ENCODE assay signal across 9 mouse cellular contexts in the genomic region with DNA sequence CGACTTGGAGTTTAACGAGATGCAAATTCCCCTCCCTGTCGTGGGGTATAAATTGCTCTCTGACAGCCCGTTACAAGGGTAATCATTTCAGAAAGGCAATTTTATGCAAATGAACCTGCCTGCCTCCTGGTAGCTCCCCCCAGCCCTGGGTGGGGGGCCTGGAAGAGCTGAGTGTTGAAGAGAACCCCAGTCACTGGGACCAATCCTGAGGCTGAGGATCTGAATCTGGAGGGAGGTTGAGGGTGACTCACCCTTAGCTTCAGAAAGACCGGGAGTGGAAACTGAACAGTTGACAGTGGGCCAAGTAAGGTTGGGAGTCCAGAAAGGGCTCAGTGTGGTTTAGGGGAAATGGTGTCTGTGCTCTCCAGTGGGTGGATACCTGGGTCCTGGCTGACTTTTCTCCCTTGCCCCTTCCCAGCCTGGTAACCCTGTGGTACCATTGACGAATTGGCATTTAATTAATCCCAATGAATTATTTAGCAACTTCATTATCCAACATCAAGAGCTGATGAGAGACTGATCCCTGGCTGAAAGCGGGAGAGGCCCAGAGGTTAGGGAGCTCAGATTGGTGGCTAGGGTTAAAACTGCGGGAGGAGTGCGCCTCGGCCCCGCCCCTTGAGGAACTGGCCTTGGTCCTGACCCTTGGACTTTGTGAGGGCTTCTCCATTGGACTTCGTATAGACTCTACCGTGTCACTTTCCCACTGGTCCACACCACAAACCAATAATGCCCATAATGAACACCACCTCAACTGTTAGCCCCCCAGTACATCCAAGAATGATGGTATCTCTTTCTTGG. TPM values are rescaled to one million over a fixed set of nuclear protein-coding genes. Genes with fewer than 3 reads are reported as not detected.
DNase-seq lines count a peak whose midpoint lies in the region; ATAC-seq and TF ChIP-seq lines count a peak whose summit lies in the region.
"Had no signal": no experiment of that assay in that cellular context is flagged by ENCODE, and none has a peak within 500 bp of the region (broad histone marks: within the 10 kb centered on the region; RNA-seq: fewer than 3 reads in every experiment).

No protein-coding gene starts in this region.

- intact Hi-C loops in gastrocnemius, adult 2 months (cut with DNase I), result no loop called here

- H3K36me3 ChIP-seq in E14TG2a.4 (ENCODE audit: insufficient read depth, low read length), result no peaks in the 10 kb centered on the region
- no peaks in the 10 kb centered on the region for H3K36me3 ChIP-seq in embryonic facial prominence, embryonic 10.5 days (replicated peaks)
- H3K36me3 ChIP-seq in intestine, embryonic 16.5 days (ENCODE audit: control insufficient read depth, insufficient read depth, low read length), result no peaks in the 10 kb centered on the region
- H3K36me3 ChIP-seq: limb, embryonic 12.5 days had no signal

- DNase-seq in cerebellum, adult 9-10 months, result peak; percentile 72
- no peak for DNase-seq in cerebellum, adult 8-10 months
- DNase-seq in embryonic facial prominence, embryonic 10.5 days (ENCODE audit: low spot score), result peak; percentile 82
- no peak for DNase-seq in gastrocnemius, adult 2 months
- no peak for DNase-seq in T-cell, adult 2 months (ENCODE audit: low spot score)

- ATAC-seq in intestine, embryonic 16.5 days, result 0 out of 2 replicates have a peak, but pooled peaks have one; percentile 27
- ATAC-seq in megakaryocyte-erythroid progenitor cell, adult 5-6 weeks (replicated peaks; ENCODE audit: low FRiP score, low TSS enrichment, poor library complexity, severe bottlenecking), result peak; percentile 69; the same call in 1 of the 2 replicates

- no peak for TF ChIP-seq CTCF in E14TG2a.4 (conservative IDR thresholded peaks at IDR 0.05; ENCODE audit: low read length)
- TF ChIP-seq CTCF in gastrocnemius, adult 2 months (IDR thresholded peaks at IDR 0.05), result no peak

- H3K4me3 ChIP-seq in E14TG2a.4 (replicated peaks; ENCODE audit: low read length), result peak overlapping the region; percentile 86
- H3K4me3 ChIP-seq in embryonic facial prominence, embryonic 10.5 days, result no peak overlapping the region
- no peak overlapping the region for H3K4me3 ChIP-seq in intestine, embryonic 16.5 days (ENCODE audit: low read length)
- no peak overlapping the region for H3K4me3 ChIP-seq in gastrocnemius, adult 2 months

- H3K27ac ChIP-seq in embryonic facial prominence, embryonic 10.5 days (replicated peaks), result no peak overlapping the region
- H3K27ac ChIP-seq in intestine, embryonic 16.5 days (ENCODE audit: low read length), result no peak overlapping the region
- no peak overlapping the region for H3K27ac ChIP-seq in gastrocnemius, adult 2 months
- H3K27ac ChIP-seq: limb, embryonic 12.5 days had no signal

- no peaks in the 10 kb centered on the region for H3K9me3 ChIP-seq in E14TG2a.4 (ENCODE audit: low read length)
- H3K9me3 ChIP-seq in embryonic facial prominence, embryonic 10.5 days, result no peaks in the 10 kb centered on the region
- no peaks in the 10 kb centered on the region for H3K9me3 ChIP-seq in intestine, embryonic 16.5 days (ENCODE audit: control insufficient read depth, low read length)
- H3K9me3 ChIP-seq: limb, embryonic 12.5 days had no signal

- peaks cover 62% of the 10 kb centered on the region for H3K27me3 ChIP-seq in E14TG2a.4 (ENCODE audit: insufficient read depth, low read length)
- peaks cover 97% of the 10 kb centered on the region for H3K27me3 ChIP-seq in embryonic facial prominence, embryonic 10.5 days (replicated peaks; ENCODE audit: low read depth, poor library complexity, severe bottlenecking)
- peaks cover 60% of the 10 kb centered on the region for H3K27me3 ChIP-seq in intestine, embryonic 16.5 days (replicated peaks; ENCODE audit: control insufficient read depth, insufficient read depth, low read length)

- H3K9ac ChIP-seq in intestine, embryonic 16.5 days (ENCODE audit: low read depth, low read length), result no peak overlapping the region
- H3K9ac ChIP-seq: limb, embryonic 12.5 days had no signal

- peaks cover 58% of the 10 kb centered on the region for H3K4me1 ChIP-seq in E14TG2a.4 (replicated peaks; ENCODE audit: low read depth, low read length)
- H3K4me1 ChIP-seq in embryonic facial prominence, embryonic 10.5 days, result peaks cover 25% of the 10 kb centered on the region
- peaks cover 27% of the 10 kb centered on the region for H3K4me1 ChIP-seq in intestine, embryonic 16.5 days (ENCODE audit: control insufficient read depth, insufficient read depth, low read length)

- H3K4me2 ChIP-seq in intestine, embryonic 16.5 days (ENCODE audit: low read depth, low read length), result no peak overlapping the region

- WGBS in embryonic facial prominence, embryonic 10.5 days, result 26% methylated on average over 13 of the region's 13 CpGs
- WGBS in intestine, embryonic 16.5 days, result 23% methylated on average over 13 of the region's 13 CpGs

RNA-seq across cellular contexts. Expression of a gene that starts 8.4 kb away (rescaled TPM):
- polyA plus RNA-seq in embryonic facial prominence, embryonic 10.5 days (2016; fragmentation: Nextera tagmentation; extraction: Ambion mirVana), result 1.9 TPM in 2 replicates
- 0.73 and 0.97 TPM in 2 replicates for polyA plus RNA-seq in intestine, embryonic 16.5 days (2015; fragmentation: Nextera tagmentation; extraction: Ambion mirVana)
- total RNA-seq in megakaryocyte-erythroid progenitor cell, adult 5-6 weeks (2014; fragmentation: Nextera tagmentation), result not detected in 2 replicates
- not detected in 2 replicates for total RNA-seq in megakaryocyte-erythroid progenitor cell, adult 5-6 weeks (2017)
- 1 to 10 TPM in 1 of 2 experiments, under 1 TPM in 1; 0.77 to 2.0 TPM for total RNA-seq in gastrocnemius, adult 2 months (2021)

RNA-seq across cellular contexts. Expression of a gene that starts 27.8 kb away (rescaled TPM):
- 14.2 and 18.6 TPM in 2 replicates for polyA plus RNA-seq in embryonic facial prominence, embryonic 10.5 days (2016; fragmentation: Nextera tagmentation; extraction: Ambion mirVana)
- polyA plus RNA-seq in intestine, embryonic 16.5 days (2015; fragmentation: Nextera tagmentation; extraction: Ambion mirVana), result 41.8 and 47.0 TPM in 2 replicates
- 41.2 and 64.6 TPM in 2 replicates for total RNA-seq in megakaryocyte-erythroid progenitor cell, adult 5-6 weeks (2014; fragmentation: Nextera tagmentation)
- 21.6 and 32.0 TPM in 2 replicates for total RNA-seq in megakaryocyte-erythroid progenitor cell, adult 5-6 weeks (2017)
- total RNA-seq in gastrocnemius, adult 2 months (2021), result 10 to 100 TPM; 14.9 to 24.6 TPM

RNA-seq across cellular contexts. Expression of a gene that starts 42.7 kb away (rescaled TPM):
- 1.1 and 2.2 TPM in 2 replicates for polyA plus RNA-seq in embryonic facial prominence, embryonic 10.5 days (2016; fragmentation: Nextera tagmentation; extraction: Ambion mirVana)
- 6.0 and 6.8 TPM in 2 replicates for polyA plus RNA-seq in intestine, embryonic 16.5 days (2015; fragmentation: Nextera tagmentation; extraction: Ambion mirVana)
- 4.9 TPM in 1 of 2 replicates, not detected in the other for total RNA-seq in megakaryocyte-erythroid progenitor cell, adult 5-6 weeks (2014; fragmentation: Nextera tagmentation)
- total RNA-seq in megakaryocyte-erythroid progenitor cell, adult 5-6 weeks (2017), result 0.04 and 4.9 TPM in 2 replicates
- over 10,000 TPM in 1 of 2 experiments, 1,000 to 10,000 TPM in 1; 6,181 to 10,031 TPM for total RNA-seq in gastrocnemius, adult 2 months (2021)

Comparison
In these comparisons a context has a peak if more than half of its experiments do, and no peak if none do; other contexts are left out.
1. DNase-seq: peak in cerebellum, adult 9-10 months (single experiment) and embryonic facial prominence, embryonic 10.5 days (single experiment); none in cerebellum, adult 8-10 months (single experiment), gastrocnemius, adult 2 months (single experiment) and T-cell, adult 2 months (single experiment).
2. RNA of a gene that starts 42.7 kb away (total RNA-seq): 6,181 to 10,031 TPM in gastrocnemius, adult 2 months; 0.04 to 4.9 TPM in megakaryocyte-erythroid progenitor cell, adult 5-6 weeks; every median in the first group is over 1,000 times any median in the second.